Mouse (Mus musculus) embryonic facial prominence, embryonic 15.5 days (tissue): ENCODE results near the gene Gm49405. TPM values are rescaled to one million over a fixed set of nuclear protein-coding genes. Genes with fewer than 3 reads are reported as not detected.
A peak's percentile ranks its signal among the peaks of the same experiment; 100 is the strongest.
"Not testable (repeated sequence)": the region's sequence is repeated elsewhere in the genome, so short reads cannot be mapped to it uniquely, and the experiment has no call there.

Experiments
- ATAC-seq: fragments of 200-750 bp; cut with Nextera tagmentation; 2 replicates; pipeline ENCODE4 v1.8.0; 2017; ENCODE audit warnings: low read depth, moderate TSS enrichment; ENCODE audit not compliant: insufficient number of reproducible peaks, low FRiP score, low TSS enrichment
- H3K27ac ChIP-seq: fragments of 300-500 bp; sonication (generic); replicated peaks from 2 replicates; pipeline ENCODE4 v1.5.1; 2015; ENCODE audit warnings: mild to moderate bottlenecking, inconsistent platforms
- H3K27me3 ChIP-seq: fragments of 300-500 bp; sonication (generic); 2 replicates; pipeline ENCODE4 v1.6.1; 2015; ENCODE audit warnings: inconsistent platforms
- H3K36me3 ChIP-seq: fragments of 300-500 bp; sonication (generic); 2 replicates; pipeline ENCODE4 v1.6.1; 2015; ENCODE audit warnings: mild to moderate bottlenecking, inconsistent platforms
- H3K4me1 ChIP-seq: fragments of 300-500 bp; sonication (generic); 2 replicates; pipeline ENCODE4 v1.6.1; 2015; ENCODE audit warnings: inconsistent platforms
- H3K4me2 ChIP-seq: fragments of 300-500 bp; sonication (generic); replicated peaks from 2 replicates; pipeline ENCODE4 v1.6.1; 2015; ENCODE audit warnings: mild to moderate bottlenecking, inconsistent platforms
- H3K4me3 ChIP-seq: fragments of 300-500 bp; sonication (generic); replicated peaks from 2 replicates; pipeline ENCODE4 v1.5.1; 2015; ENCODE audit warnings: mild to moderate bottlenecking, inconsistent platforms
- H3K9ac ChIP-seq: fragments of 300-500 bp; sonication (generic); 2 replicates; pipeline ENCODE4 v1.6.1; 2015; ENCODE audit warnings: inconsistent platforms
- H3K9me3 ChIP-seq: fragments of 300-500 bp; sonication (generic); replicated peaks from 2 replicates; pipeline ENCODE4 v1.6.1; 2016; ENCODE audit warnings: inconsistent platforms
- WGBS: fragments of 180-500 bp; shearing (Covaris S2); methylation state at CpG from one replicate; pipeline ENCODE4 v1.1.7; 2015; 5-methylcytosine and 5-hydroxymethylcytosine counted together
- polyA plus RNA-seq: library from polyadenylated mRNA; unstranded; fragments of >200 nt; fragmentation: Nextera tagmentation; extraction: Ambion mirVana; gene quantifications from 2 replicates; pipeline ENCODE4 v1.2.1, GENCODE M21; 2015

Gm49405 gene
- polyA plus RNA-seq, 1 experiment from 2014 or later = 4.7 TPM

GRCm38 (mm10) chr19:4014802-4015201 is 14.4 kb downstream of the Gm49405 start:
- H3K4me2 ChIP-seq = no peak overlapping the region
- ATAC-seq = no peak
- H3K4me1 ChIP-seq = peaks cover 23% of the 10 kb centered on the region
- H3K27me3 ChIP-seq = no peaks in the 10 kb centered on the region
- H3K9me3 ChIP-seq = no peaks in the 10 kb centered on the region
- H3K4me3 ChIP-seq = no peak overlapping the region
- H3K9ac ChIP-seq = no peak overlapping the region
- H3K27ac ChIP-seq = no peak overlapping the region
- peaks cover 7% of the 10 kb centered on the region; the same call in 1 of the 2 replicates for H3K36me3 ChIP-seq

- Histone ChIP-seq H3K27me3 (no peaks in the 10 kb centered on the region), H3K4me3 (no peak overlapping the region), H3K27ac (no peak overlapping the region), H3K9ac (no peak overlapping the region), H3K4me2 (no peak overlapping the region), H3K36me3 (no peaks in the 10 kb centered on the region; the same call in 1 of the 2 replicates), H3K4me1 (peaks cover 23% of the 10 kb centered on the region), H3K9me3 (no peaks in the 10 kb centered on the region)
- WGBS = 43% methylated on average over 5 of the region's 5 CpGs
- ATAC-seq = no peak
These were observed 15.2 kb downstream of the Gm49405 start for GRCm38 (mm10) chr19:4015635-4016034.

- Histone ChIP-seq H3K9ac (no peak overlapping the region), H3K27ac (no peak overlapping the region), H3K27me3 (no peaks in the 10 kb centered on the region), H3K4me1 (peaks cover 9% of the 10 kb centered on the region; the same call in 1 of the 2 replicates), H3K4me3 (no peak overlapping the region), H3K36me3 (no peaks in the 10 kb centered on the region), H3K4me2 (no peak overlapping the region), H3K9me3 (no peaks in the 10 kb centered on the region)
- WGBS = 53% methylated on average over 10 of the region's 10 CpGs
- no peak for ATAC-seq
These were observed 17.6 kb downstream of the Gm49405 start for GRCm38 (mm10) chr19:4017921-4018587.

GRCm38 (mm10) chr19:4018743-4019583 is 18.5 kb downstream of the Gm49405 start:
- Histone ChIP-seq H3K4me1 (peaks cover 7% of the 10 kb centered on the region; the same call in 1 of the 2 replicates), H3K4me3 (no peak overlapping the region), H3K36me3 (no peaks in the 10 kb centered on the region), H3K4me2 (no peak overlapping the region), H3K9ac (no peak overlapping the region), H3K27me3 (no peaks in the 10 kb centered on the region), H3K9me3 (no peaks in the 10 kb centered on the region), H3K27ac (peak overlapping the region; percentile 45; the same call in 1 of the 2 replicates)
- WGBS = 24% methylated on average over 18 of the region's 18 CpGs
- ATAC-seq = peak; percentile 83

GRCm38 (mm10) chr19:4023185-4023584 is 22.8 kb downstream of the Gm49405 start:
- Histone ChIP-seq H3K9ac (no peak overlapping the region), H3K27me3 (no peaks in the 10 kb centered on the region), H3K4me2 (no peak overlapping the region), H3K4me3 (no peak overlapping the region), H3K9me3 (no peaks in the 10 kb centered on the region), H3K36me3 (no peaks in the 10 kb centered on the region), H3K4me1 (peaks cover 7% of the 10 kb centered on the region; the same call in 1 of the 2 replicates), H3K27ac (no peak overlapping the region)
- ATAC-seq = no peak
- WGBS = 72% methylated on average over 7 of the region's 7 CpGs

- Histone ChIP-seq H3K27ac (no peak overlapping the region), H3K9ac (no peak overlapping the region), H3K4me3 (no peak overlapping the region), H3K4me2 (no peak overlapping the region), H3K9me3 (no peaks in the 10 kb centered on the region), H3K36me3 (no peaks in the 10 kb centered on the region), H3K27me3 (no peaks in the 10 kb centered on the region), H3K4me1 (no peaks in the 10 kb centered on the region)
- no peak for ATAC-seq
These were observed 27.1 kb downstream of the Gm49405 start for GRCm38 (mm10) chr19:4027576-4027975.

- Histone ChIP-seq H3K4me3 (no peak overlapping the region), H3K4me2 (no peak overlapping the region), H3K9ac (no peak overlapping the region), H3K27ac (no peak overlapping the region), H3K9me3 (no peaks in the 10 kb centered on the region), H3K36me3 (no peaks in the 10 kb centered on the region), H3K4me1 (peaks cover 9% of the 10 kb centered on the region), H3K27me3 (no peaks in the 10 kb centered on the region)
- WGBS = 56% methylated on average over 7 of the region's 7 CpGs
- ATAC-seq = no peak
These were observed 32.2 kb downstream of the Gm49405 start for GRCm38 (mm10) chr19:4032668-4033067.

GRCm38 (mm10) chr19:4033298-4033697 is 32.9 kb downstream of the Gm49405 start:
- H3K36me3 ChIP-seq = no peaks in the 10 kb centered on the region

GRCm38 (mm10) chr19:4033742-4034141 is 33.3 kb downstream of the Gm49405 start:
- no peak overlapping the region for H3K9ac ChIP-seq
- H3K9me3 ChIP-seq = no peaks in the 10 kb centered on the region
- H3K4me3 ChIP-seq = no peak overlapping the region
- no peak overlapping the region for H3K27ac ChIP-seq
- no peak for ATAC-seq
- WGBS = 67% methylated on average over 5 of the region's 5 CpGs
- no peak overlapping the region for H3K4me2 ChIP-seq
- H3K36me3 ChIP-seq = no peaks in the 10 kb centered on the region
- H3K4me1 ChIP-seq = peaks cover 15% of the 10 kb centered on the region
- H3K27me3 ChIP-seq = no peaks in the 10 kb centered on the region

More at GRCm38 (mm10) chr19:4033298-4033697, 32.9 kb downstream of the Gm49405 start:
- H3K9ac ChIP-seq = no peak overlapping the region
- no peak overlapping the region for H3K4me2 ChIP-seq
- 84% methylated on average over 3 of the region's 3 CpGs for WGBS
- no peaks in the 10 kb centered on the region for H3K27me3 ChIP-seq
- H3K27ac ChIP-seq = no peak overlapping the region
- H3K4me3 ChIP-seq = no peak overlapping the region
- H3K4me1 ChIP-seq = peaks cover 13% of the 10 kb centered on the region
- ATAC-seq = no peak
- H3K9me3 ChIP-seq = no peaks in the 10 kb centered on the region

GRCm38 (mm10) chr19:4036327-4037045 is 36.1 kb downstream of the Gm49405 start:
- Histone ChIP-seq H3K27ac (no peak overlapping the region), H3K4me3 (no peak overlapping the region), H3K9me3 (no peaks in the 10 kb centered on the region), H3K4me2 (peak overlapping the region; percentile 18), H3K4me1 (peaks cover 15% of the 10 kb centered on the region), H3K36me3 (no peaks in the 10 kb centered on the region), H3K27me3 (no peaks in the 10 kb centered on the region), H3K9ac (no peak overlapping the region)
- no peak for ATAC-seq
- 69% methylated on average over 12 of the region's 12 CpGs for WGBS

- Histone ChIP-seq H3K4me3 (peak overlapping the region; percentile 70), H3K27ac (peak overlapping the region; percentile 83), H3K4me1 (peaks cover 15% of the 10 kb centered on the region), H3K4me2 (peak overlapping the region; percentile 73), H3K9ac (peak overlapping the region; percentile 76)
- not testable (repeated sequence) for H3K36me3 ChIP-seq, H3K27me3 ChIP-seq, ATAC-seq, H3K9me3 ChIP-seq
- WGBS = 22% methylated on average over 7 of the region's 8 CpGs
These were observed 36.8 kb downstream of the Gm49405 start for GRCm38 (mm10) chr19:4037154-4037787.
